Mouse (Mus musculus) bone marrow, adult 2 months (tissue): ENCODE data around the gene P4hb. TPM values are rescaled to one million over a fixed set of nuclear protein-coding genes. Genes with fewer than 3 reads are reported as not detected.
A peak's percentile ranks its signal among the peaks of the same experiment; 100 is the strongest.

Experiments used
- H3K27ac ChIP-seq: fragments of 200-500 bp; 2 replicates; pipeline ENCODE4 v1.5.1; 2012; ENCODE audit warnings: low read depth, mild to moderate bottlenecking, control low read depth, inconsistent platforms, low read length; ENCODE audit not compliant: control insufficient read depth, poor library complexity, insufficient read depth
- H3K4me1 ChIP-seq: fragments of 200-500 bp; 2 replicates; pipeline ENCODE4 v1.6.1; 2011; ENCODE audit warnings: low read length; ENCODE audit not compliant: control insufficient read depth, insufficient read depth
- H3K4me3 ChIP-seq: fragments of 200-500 bp; replicated peaks from 2 replicates; pipeline ENCODE3; 2011; ENCODE audit warnings: mild to moderate bottlenecking, low read depth, low read length, control low read depth; ENCODE audit not compliant: control insufficient read depth
- CTCF ChIP-seq: fragments of 200-500 bp; IDR thresholded peaks from 2 replicates; pipeline ENCODE4 v1.5.1; 2011; ENCODE audit warnings: low read length, control low read depth; ENCODE audit not compliant: control insufficient read depth, insufficient read depth
- POLR2A ChIP-seq: fragments of 200-500 bp; IDR thresholded peaks from 2 replicates; pipeline ENCODE4 v1.6.1; 2011; ENCODE audit warnings: low read depth, mild to moderate bottlenecking, control low read depth, low read length, borderline replicate concordance; ENCODE audit not compliant: control insufficient read depth
- WGBS: fragments of 180-500 bp; shearing (Covaris S2); methylation state at CpG from one replicate; pipeline ENCODE4 v1.1.7; 2018; 5-methylcytosine and 5-hydroxymethylcytosine counted together
- polyA plus RNA-seq: library from polyadenylated mRNA; stranded (reverse); fragments of >200 nt; gene quantifications from 2 replicates; pipeline ENCODE4 v1.2.4, GENCODE M21; 2011; ENCODE audit warnings: low replicate concordance; ENCODE audit not compliant: missing spikeins, insufficient read depth, insufficient read length

Gene P4hb
- polyA plus RNA-seq, 1 experiment: 236 TPM

- Histone ChIP-seq H3K27ac (no peak overlapping the region), H3K4me3 (no peak overlapping the region), H3K4me1 (peaks cover 4% of the 10 kb centered on the region)
- TF ChIP-seq CTCF (0 out of 2 replicates have a peak, but pooled peaks have one; percentile 12), POLR2A (no peak)
- WGBS: 67% methylated on average over 7 of the region's 7 CpGs
These were observed 4.4 kb upstream of the P4hb start for GRCm38 (mm10) chr11:120577211-120578023.

GRCm38 (mm10) chr11:120576365-120576981 is 3.4 kb upstream of the P4hb start:
- no peak for TF ChIP-seq POLR2A
- no peak for TF ChIP-seq CTCF
- Histone ChIP-seq H3K4me1 (peaks cover 4% of the 10 kb centered on the region), H3K27ac (no peak overlapping the region), H3K4me3 (no peak overlapping the region)
- WGBS: 80% methylated on average over 3 of the region's 3 CpGs

- H3K27ac ChIP-seq: no peak overlapping the region
- no peak overlapping the region for H3K4me3 ChIP-seq
- TF ChIP-seq POLR2A (no peak), CTCF (no peak)
- H3K4me1 ChIP-seq: peaks cover 6% of the 10 kb centered on the region
These were observed 2.9 kb upstream of the P4hb start for GRCm38 (mm10) chr11:120575940-120576339.

GRCm38 (mm10) chr11:120575046-120575445 is 2.0 kb upstream of the P4hb start:
- peaks cover 6% of the 10 kb centered on the region for H3K4me1 ChIP-seq
- no peak overlapping the region for H3K27ac ChIP-seq
- TF ChIP-seq POLR2A (no peak), CTCF (no peak)
- WGBS: 79% methylated on average over 2 of the region's 2 CpGs
- no peak overlapping the region for H3K4me3 ChIP-seq

- Histone ChIP-seq H3K27ac (no peak overlapping the region), H3K4me1 (peaks cover 3% of the 10 kb centered on the region; the same call in 1 of the 2 replicates), H3K4me3 (peak overlapping the region; percentile 44)
- no peak for TF ChIP-seq CTCF
- TF ChIP-seq POLR2A: no peak
- 47% methylated on average over 5 of the region's 5 CpGs for WGBS
These were observed 1.2 kb upstream of the P4hb start for GRCm38 (mm10) chr11:120574278-120574600.

- Histone ChIP-seq H3K27ac (peak overlapping the region; percentile 93), H3K4me3 (peak overlapping the region; percentile 97), H3K4me1 (peaks cover 3% of the 10 kb centered on the region; the same call in 1 of the 2 replicates)
- TF ChIP-seq CTCF (no peak), POLR2A (no peak)
- WGBS: under 1% methylated on average over 23 of the region's 23 CpGs
These were observed 678 bp upstream of the P4hb start for GRCm38 (mm10) chr11:120573585-120574277.

- Histone ChIP-seq H3K4me1 (peaks cover 3% of the 10 kb centered on the region; the same call in 1 of the 2 replicates), H3K4me3 (peak overlapping the region; percentile 97), H3K27ac (peak overlapping the region; percentile 93)
- 1% methylated on average over 24 of the region's 24 CpGs for WGBS
- TF ChIP-seq POLR2A: no peak
- no peak for TF ChIP-seq CTCF
These were observed 669 bp downstream of the P4hb start for GRCm38 (mm10) chr11:120572417-120572751.

- peak overlapping the region; percentile 93 for H3K27ac ChIP-seq
- peaks cover 3% of the 10 kb centered on the region; the same call in 1 of the 2 replicates for H3K4me1 ChIP-seq
- H3K4me3 ChIP-seq: peak overlapping the region; percentile 97
- no peak for TF ChIP-seq POLR2A
- TF ChIP-seq CTCF: no peak
- WGBS: 6% methylated on average over 11 of the region's 11 CpGs
These were observed 1.2 kb downstream of the P4hb start for GRCm38 (mm10) chr11:120571754-120572416.

- TF ChIP-seq POLR2A (no peak), CTCF (no peak)
- no peak overlapping the region for H3K4me3 ChIP-seq
- no peak overlapping the region for H3K27ac ChIP-seq
- 31% methylated on average over 3 of the region's 3 CpGs for WGBS
- H3K4me1 ChIP-seq: peaks cover 3% of the 10 kb centered on the region; the same call in 1 of the 2 replicates
These were observed 1.9 kb downstream of the P4hb start for GRCm38 (mm10) chr11:120571122-120571521.
